Mouse (Mus musculus) bone marrow, adult 2 months (tissue): ENCODE data around the gene Tgtp2. TPM values are rescaled to one million over a fixed set of nuclear protein-coding genes. Genes with fewer than 3 reads are reported as not detected.

Source experiments
- H3K27ac ChIP-seq: fragments of 200-500 bp; 2 replicates; pipeline ENCODE4 v1.5.1; 2012; ENCODE audit warnings: low read depth, mild to moderate bottlenecking, control low read depth, inconsistent platforms, low read length; ENCODE audit not compliant: control insufficient read depth, poor library complexity, insufficient read depth
- H3K4me1 ChIP-seq: fragments of 200-500 bp; 2 replicates; pipeline ENCODE4 v1.6.1; 2011; ENCODE audit warnings: low read length; ENCODE audit not compliant: control insufficient read depth, insufficient read depth
- H3K4me3 ChIP-seq: fragments of 200-500 bp; replicated peaks from 2 replicates; pipeline ENCODE3; 2011; ENCODE audit warnings: mild to moderate bottlenecking, low read depth, low read length, control low read depth; ENCODE audit not compliant: control insufficient read depth
- CTCF ChIP-seq: fragments of 200-500 bp; IDR thresholded peaks from 2 replicates; pipeline ENCODE4 v1.5.1; 2011; ENCODE audit warnings: low read length, control low read depth; ENCODE audit not compliant: control insufficient read depth, insufficient read depth
- POLR2A ChIP-seq: fragments of 200-500 bp; IDR thresholded peaks from 2 replicates; pipeline ENCODE4 v1.6.1; 2011; ENCODE audit warnings: low read depth, mild to moderate bottlenecking, control low read depth, low read length, borderline replicate concordance; ENCODE audit not compliant: control insufficient read depth
- WGBS: fragments of 180-500 bp; shearing (Covaris S2); methylation state at CpG from one replicate; pipeline ENCODE4 v1.1.7; 2018; 5-methylcytosine and 5-hydroxymethylcytosine counted together
- polyA plus RNA-seq: library from polyadenylated mRNA; stranded (reverse); fragments of >200 nt; gene quantifications from 2 replicates; pipeline ENCODE4 v1.2.4, GENCODE M21; 2011; ENCODE audit warnings: low replicate concordance; ENCODE audit not compliant: missing spikeins, insufficient read depth, insufficient read length

Tgtp2 gene
- polyA plus RNA-seq, 1 experiment: not detected

GRCm38 (mm10) chr11:49101500-49101899, 37.5 kb upstream of the Tgtp2 start:
- peak overlapping the region; percentile 9; the same call in 1 of the 2 replicates for H3K27ac ChIP-seq
- H3K4me3 ChIP-seq: no peak overlapping the region
- H3K4me1 ChIP-seq: peaks cover 2% of the 10 kb centered on the region
- 32% methylated on average over 5 of the region's 5 CpGs for WGBS
- TF ChIP-seq CTCF (no peak), POLR2A (no peak)

- H3K4me1 ChIP-seq: peaks cover 2% of the 10 kb centered on the region
- no peak overlapping the region for H3K4me3 ChIP-seq
- WGBS: 65% methylated on average over 3 of the region's 3 CpGs
- no peak overlapping the region for H3K27ac ChIP-seq
- TF ChIP-seq CTCF: no peak
- TF ChIP-seq POLR2A: no peak
Measured at GRCm38 (mm10) chr11:49100409-49100808, 36.4 kb upstream of the Tgtp2 start.

DNA sequence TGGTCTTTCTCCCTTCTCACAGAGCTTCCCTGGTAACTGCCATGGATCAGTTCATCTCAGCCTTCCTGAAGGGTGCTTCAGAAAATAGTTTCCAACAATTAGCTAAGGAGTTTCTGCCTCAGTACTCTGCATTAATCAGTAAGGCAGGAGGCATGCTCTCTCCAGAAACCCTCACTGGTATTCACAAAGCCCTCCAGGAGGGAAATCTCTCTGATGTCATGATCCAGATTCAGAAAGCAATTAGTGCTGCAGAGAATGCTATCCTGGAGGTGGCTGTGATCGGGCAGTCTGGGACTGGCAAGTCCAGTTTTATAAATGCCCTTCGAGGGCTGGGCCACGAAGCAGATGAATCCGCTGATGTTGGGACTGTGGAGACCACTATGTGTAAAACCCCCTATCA, 31.4 kb upstream of the Tgtp2 start:
- 95% methylated on average over 4 of the region's 4 CpGs for WGBS
- Histone ChIP-seq H3K27ac (no peak overlapping the region), H3K4me1 (no peaks in the 10 kb centered on the region; the same call in 1 of the 2 replicates), H3K4me3 (no peak overlapping the region)
- TF ChIP-seq CTCF (no peak), POLR2A (no peak)

GRCm38 (mm10) chr11:49093861-49094660, 30.1 kb upstream of the Tgtp2 start:
- TF ChIP-seq CTCF (no peak), POLR2A (no peak)
- Histone ChIP-seq H3K4me1 (no peaks in the 10 kb centered on the region; the same call in 1 of the 2 replicates), H3K4me3 (no peak overlapping the region), H3K27ac (no peak overlapping the region; the same call in 1 of the 2 replicates)
- WGBS: 53% methylated on average over 6 of the region's 6 CpGs

DNA sequence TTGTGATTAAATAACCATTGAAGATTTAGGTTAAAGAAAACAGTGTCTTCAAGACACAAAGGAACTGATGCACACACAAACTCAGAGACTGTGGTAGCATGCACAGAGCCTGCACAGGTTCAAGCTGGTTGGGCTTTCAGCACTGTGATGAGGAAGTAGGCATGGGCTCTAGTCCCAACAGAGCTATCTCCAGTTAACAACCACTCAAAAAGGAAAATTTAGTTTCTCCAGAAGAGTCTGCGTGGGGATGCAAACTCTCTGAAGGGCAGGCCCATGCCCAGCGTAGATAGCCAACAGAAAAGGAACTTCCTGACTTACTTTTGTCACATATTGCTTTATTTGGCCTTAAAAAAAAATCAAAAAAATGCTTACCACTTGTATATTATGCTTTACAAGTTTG, 28.8 kb upstream of the Tgtp2 start:
- Histone ChIP-seq H3K4me3 (no peak overlapping the region), H3K4me1 (no peaks in the 10 kb centered on the region; the same call in 1 of the 2 replicates), H3K27ac (no peak overlapping the region)
- TF ChIP-seq POLR2A: no peak
- no peak for TF ChIP-seq CTCF
- WGBS: 49% methylated on average over 2 of the region's 2 CpGs

GRCm38 (mm10) chr11:49092053-49092586, 28.1 kb upstream of the Tgtp2 start:
- H3K4me1 ChIP-seq: no peaks in the 10 kb centered on the region; the same call in 1 of the 2 replicates
- 89% methylated on average over 1 of the region's 1 CpGs for WGBS
- TF ChIP-seq CTCF (no peak), POLR2A (no peak)
- no peak overlapping the region for H3K27ac ChIP-seq
- no peak overlapping the region for H3K4me3 ChIP-seq

DNA sequence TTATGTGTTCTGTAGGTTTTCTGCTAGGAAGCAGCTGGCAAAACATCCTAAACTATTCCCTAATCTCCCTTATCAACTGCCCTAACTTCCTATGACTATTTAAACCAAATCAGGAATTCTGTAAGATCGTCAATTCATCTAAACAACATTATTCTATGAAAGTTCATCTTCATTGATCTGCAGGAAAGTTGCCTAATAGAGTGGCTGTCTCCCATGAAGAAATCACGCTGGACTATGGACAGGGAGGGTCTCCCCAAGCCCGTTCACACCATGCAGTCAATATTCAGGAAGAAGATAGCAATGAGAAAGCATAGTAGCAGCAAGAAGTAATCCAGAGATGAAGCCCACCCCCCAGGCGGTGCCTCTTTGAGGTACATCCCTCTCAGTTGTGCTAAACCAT, 27.2 kb upstream of the Tgtp2 start:
- Histone ChIP-seq H3K4me1 (no peaks in the 10 kb centered on the region; the same call in 1 of the 2 replicates), H3K27ac (no peak overlapping the region), H3K4me3 (no peak overlapping the region)
- 61% methylated on average over 4 of the region's 4 CpGs for WGBS
- TF ChIP-seq POLR2A: no peak
- TF ChIP-seq CTCF: no peak

DNA sequence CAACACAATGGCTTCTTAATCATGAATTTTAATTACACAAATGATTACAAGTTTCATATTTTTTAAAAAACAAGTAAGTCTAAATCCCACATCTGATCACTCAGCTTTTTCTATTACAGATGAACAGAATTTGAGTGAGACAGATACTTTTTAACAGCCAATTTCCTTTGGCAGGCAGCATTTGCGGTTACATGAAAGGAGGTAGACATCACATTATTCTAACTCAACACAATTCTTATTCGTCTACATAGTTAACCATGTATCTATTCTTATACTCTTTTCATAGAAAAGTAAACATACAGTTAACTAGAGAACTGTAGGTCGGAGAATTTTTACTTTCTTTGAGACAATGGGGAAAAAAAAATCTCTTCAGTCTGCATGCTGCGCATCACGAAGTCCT, 26.5 kb upstream of the Tgtp2 start:
- 78% methylated on average over 5 of the region's 5 CpGs for WGBS
- Histone ChIP-seq H3K27ac (no peak overlapping the region), H3K4me1 (no peaks in the 10 kb centered on the region; the same call in 1 of the 2 replicates), H3K4me3 (no peak overlapping the region)
- TF ChIP-seq CTCF: no peak
- TF ChIP-seq POLR2A: no peak
